Mouse (Mus musculus): ENCODE measurements around the gene Csnk1g1. TPM values are rescaled to one million over a fixed set of nuclear protein-coding genes. Genes with fewer than 3 reads are reported as not detected.

Csnk1g1 gene
- 10 to 100 TPM; 36.8 to 41.6 TPM for total RNA-seq (2023)

DNA sequence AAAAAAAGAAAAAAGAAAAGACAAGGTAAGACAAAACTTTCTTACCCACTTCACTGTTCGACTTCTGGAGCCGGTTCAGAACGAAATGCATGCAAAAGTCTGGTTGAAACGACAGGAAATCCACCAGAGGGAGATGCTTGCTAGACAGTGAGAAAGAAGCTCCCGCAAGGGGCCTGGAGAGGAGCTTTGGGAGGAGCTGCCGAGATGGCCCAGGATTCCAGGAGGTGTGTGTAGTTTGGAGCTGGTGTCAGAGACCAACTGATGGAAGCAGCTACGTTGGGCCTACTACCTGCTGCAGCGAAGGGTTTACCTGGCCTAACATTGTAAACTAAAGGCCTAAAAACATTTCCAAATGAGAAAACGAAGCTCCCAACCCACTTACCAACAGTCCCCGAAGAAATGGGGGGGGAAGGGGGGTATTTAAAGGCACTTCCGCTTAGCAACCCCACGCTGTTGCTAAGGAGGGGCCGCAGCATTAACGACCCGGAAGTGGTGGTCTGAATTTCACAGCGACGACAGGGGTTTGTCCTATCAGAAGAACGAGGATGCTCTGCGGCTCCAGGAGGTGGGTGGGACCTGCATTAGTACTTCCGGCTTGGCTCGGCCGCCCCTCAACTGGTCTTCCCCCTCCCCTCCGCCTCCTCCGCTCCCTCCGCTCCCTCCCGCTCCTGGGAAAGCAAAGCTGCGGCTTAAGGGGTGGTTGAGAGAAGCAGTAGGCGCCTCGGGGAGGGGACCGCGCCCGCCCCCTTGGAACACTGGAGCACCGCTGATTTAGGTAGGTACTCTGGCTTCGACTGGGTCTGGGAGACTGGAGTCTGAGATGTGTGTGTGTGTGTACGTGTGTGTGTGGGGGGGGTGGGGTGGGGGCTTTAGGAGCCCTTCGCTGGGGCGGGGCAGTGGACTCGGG, at the start of gene Csnk1g1, which contains the start of gene Trip4:
Gene Csnk1g1, plus strand, starts transcription at position 531 of the 907 bp plus-strand sequence.
Gene Trip4, minus strand, starts transcription at position 401 of the 907 bp plus-strand sequence.

DNA sequence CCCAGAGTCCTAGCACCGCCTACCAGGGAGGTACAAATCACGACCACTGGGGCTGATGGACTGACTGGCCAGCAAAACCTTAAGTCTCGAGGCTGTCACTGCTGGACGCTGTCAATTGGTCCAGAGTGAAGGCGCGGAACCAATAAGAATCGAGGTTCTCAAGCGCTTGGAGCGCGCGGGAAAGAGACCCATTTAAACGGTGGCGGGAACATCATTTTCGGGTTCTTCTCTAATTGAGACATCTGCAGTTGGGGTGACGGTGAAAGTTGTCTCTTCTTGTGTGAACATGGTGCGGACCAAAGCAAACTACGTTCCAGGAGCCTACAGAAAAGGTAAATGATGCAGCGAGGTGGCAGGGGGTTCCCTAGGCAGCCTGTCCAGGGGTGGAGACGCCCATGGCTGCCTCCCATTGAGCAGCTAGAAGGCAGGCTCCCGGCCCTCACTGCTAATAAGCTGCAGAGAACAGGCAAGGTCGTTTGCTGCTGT, 18.5 kb upstream of the Csnk1g1 start, which contains the start of gene Pclaf:
Gene Pclaf, plus strand, starts transcription at position 95 of the 486 bp plus-strand sequence.

DNA sequence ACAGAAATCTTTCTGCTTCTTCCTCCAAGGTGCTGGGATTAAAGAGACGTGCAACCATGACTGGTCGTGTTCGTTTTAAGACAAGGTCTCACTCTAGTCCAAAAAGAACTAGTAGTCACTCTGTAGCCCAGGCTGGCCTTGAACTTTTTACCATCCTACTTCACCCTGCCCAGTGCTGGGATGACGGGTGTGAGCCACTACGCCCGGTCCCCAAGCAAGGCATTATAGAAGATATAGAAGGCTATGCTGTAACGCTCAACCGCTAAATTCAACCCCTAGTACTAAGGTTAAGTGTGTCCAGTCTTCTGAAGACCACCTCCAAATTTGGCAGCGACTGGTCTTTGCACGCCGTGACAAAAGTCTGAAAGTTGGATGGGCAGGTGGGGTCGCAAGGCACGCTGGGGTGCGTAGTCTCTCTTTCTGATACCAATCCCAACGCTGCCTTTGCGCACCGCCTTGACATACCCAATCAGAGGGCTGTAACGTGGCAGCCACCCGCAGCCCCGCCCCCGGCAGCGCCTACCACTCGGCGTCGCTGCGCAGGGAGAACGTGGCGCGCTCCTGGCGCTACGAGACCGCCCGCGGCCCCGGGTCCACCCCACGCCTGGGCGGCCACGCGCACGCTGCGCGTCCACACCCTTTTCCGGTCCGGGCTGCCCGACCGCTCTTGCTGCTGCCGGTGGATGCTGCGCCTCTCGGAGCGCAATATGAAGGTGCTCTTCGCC, 151.0 kb downstream of the Csnk1g1 start, which contains the start of gene Ppib:
Gene Ppib, plus strand, starts transcription at position 640 of the 725 bp plus-strand sequence.

DNA sequence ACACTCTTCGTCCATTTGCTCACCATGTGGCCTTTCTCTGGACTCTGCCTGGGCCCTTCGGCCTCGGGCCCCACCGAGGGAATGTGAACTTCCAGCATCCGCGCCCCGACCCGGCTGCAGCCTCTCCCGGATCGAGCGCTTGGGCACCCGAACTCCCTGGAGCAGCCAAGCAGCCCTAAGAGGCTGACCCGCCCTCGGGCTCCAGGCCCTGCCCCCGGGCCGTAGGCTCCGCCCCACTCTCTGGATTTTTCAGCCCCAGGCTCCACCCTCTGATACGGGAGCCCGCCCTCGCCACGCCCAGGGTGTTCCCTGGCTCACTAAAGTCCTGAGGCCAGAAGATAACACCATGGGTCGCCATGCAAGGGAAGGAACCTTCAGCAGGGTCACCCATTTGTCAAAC, 160.9 kb downstream of the Csnk1g1 start, which contains the start of gene Snx22:
Gene Snx22, minus strand, starts transcription at position 137 of the 400 bp plus-strand sequence.

Other genes starting within 250 kb of the Csnk1g1 start
- gene Oaz2, start 240.9 kb upstream of the Csnk1g1 start, total RNA-seq (2023): 10 to 100 TPM; 52.7 to 56.4 TPM
- 10 to 100 TPM; 19.8 to 21.8 TPM for gene Zfp609, start 81.4 kb upstream of the Csnk1g1 start, total RNA-seq (2023)
- 10 to 100 TPM; 90.7 to 97.8 TPM for gene Pclaf, start 18.7 kb upstream of the Csnk1g1 start, total RNA-seq (2023)
- 10 to 100 TPM; 26.1 to 27.1 TPM for gene Trip4, start 130 bp upstream of the Csnk1g1 start, total RNA-seq (2023)
- 100 to 1,000 TPM; 198 to 217 TPM for gene Ppib, start 151.3 kb downstream of the Csnk1g1 start, total RNA-seq (2023)
- 1 to 10 TPM in 1 of 2 experiments, under 1 TPM in 1; 0.73 to 2.0 TPM for gene Snx22, start 160.8 kb downstream of the Csnk1g1 start, total RNA-seq (2023)
- 10 to 100 TPM; 86.0 to 93.0 TPM for gene Snx1, start 217.7 kb downstream of the Csnk1g1 start, total RNA-seq (2023)
- 10 to 100 TPM; 77.8 to 84.6 TPM for gene Ciao2a, start 217.7 kb downstream of the Csnk1g1 start, total RNA-seq (2023)
- 10 to 100 TPM; 14.3 to 16.2 TPM for gene Dapk2, start 249.3 kb downstream of the Csnk1g1 start, total RNA-seq (2023)